Mouse (Mus musculus): ENCODE measurements around the gene Znhit3.

The Znhit3 gene

DNA sequence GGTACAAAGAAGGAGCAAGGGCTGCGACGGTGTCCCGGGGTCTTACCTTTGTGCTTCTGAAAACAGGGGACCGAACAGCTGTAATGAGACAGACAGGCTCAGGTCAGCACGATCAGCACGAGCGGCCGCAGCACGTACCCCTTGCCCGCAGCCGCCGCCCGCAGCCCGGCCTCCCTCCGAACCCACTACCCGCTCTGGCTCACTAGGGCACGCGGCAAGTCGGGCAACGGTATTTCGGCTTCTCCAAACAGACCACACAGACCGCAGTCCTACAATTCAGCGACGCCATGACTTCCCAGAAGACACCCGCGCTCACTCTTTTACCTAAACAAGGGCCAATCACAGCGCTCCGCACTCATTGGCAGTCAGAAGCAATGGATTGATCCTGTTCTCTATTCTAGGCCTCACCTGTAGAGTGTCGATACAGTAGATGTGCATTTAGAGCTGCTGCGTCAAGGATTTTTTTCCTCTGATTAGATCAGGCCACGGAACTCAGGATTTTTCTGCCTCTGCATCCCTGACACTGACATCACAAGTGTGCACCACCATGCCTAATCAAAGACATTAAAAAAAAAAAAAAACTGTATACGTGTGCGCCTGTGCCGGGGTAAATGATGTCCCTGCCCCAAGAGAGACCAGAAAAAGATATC, at the start of gene Znhit3:
TSS of gene Znhit3 (minus strand) at position 314 of the 650 bp plus-strand sequence.
- peak; percentile 96 for DNase-seq (ENCODE audit: low spot score)

DNA sequence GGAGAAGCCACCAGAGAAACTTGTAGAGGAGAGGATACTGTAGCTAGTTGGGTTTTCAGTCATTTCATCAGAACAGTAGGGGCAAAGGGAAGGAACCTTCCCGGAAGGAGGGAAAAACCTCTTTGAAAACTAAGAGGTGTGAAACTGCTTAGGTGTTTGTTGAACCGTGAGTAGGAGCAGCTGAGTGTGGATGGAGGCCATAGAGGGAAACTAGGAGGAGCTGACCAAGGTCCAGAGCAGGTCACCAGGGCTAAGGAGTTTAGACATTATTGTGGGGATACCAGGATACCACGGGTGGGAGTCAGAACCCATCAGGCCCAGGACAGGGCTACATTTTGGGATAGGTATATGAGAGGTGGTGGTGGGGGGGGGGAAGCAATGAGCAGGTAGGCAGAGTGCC, 47.4 kb upstream of the Znhit3 start:
- no peak for DNase-seq (ENCODE audit: low spot score)

DNA sequence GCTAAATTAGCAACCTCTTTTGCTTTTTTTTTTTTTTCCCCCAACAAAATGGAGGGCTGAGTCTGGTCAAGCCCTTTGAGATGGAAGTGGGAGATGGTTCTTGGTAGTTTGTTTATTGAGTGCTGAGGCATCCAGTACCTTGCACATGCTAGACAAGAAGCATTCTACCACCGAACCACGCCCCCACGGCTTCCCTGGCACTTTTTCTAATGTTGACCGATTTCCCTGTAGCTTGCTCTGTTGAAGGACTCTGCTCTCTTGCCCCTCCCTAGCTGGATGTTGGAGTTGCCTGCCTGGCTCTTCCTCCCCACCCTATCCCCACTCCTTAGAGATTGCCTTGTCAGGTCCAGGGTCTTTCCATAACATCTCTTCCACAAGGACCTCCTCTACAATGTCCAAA, 46.4 kb upstream of the Znhit3 start:
- DNase-seq (ENCODE audit: low spot score), result no peak

- no peak for DNase-seq (ENCODE audit: low spot score)
These were observed 45.4 kb upstream of the Znhit3 start for GRCm38 (mm10) chr11:84961571-84961970.

- no peak for DNase-seq (ENCODE audit: low spot score)
These were observed 44.6 kb upstream of the Znhit3 start for GRCm38 (mm10) chr11:84960780-84961179.

DNA sequence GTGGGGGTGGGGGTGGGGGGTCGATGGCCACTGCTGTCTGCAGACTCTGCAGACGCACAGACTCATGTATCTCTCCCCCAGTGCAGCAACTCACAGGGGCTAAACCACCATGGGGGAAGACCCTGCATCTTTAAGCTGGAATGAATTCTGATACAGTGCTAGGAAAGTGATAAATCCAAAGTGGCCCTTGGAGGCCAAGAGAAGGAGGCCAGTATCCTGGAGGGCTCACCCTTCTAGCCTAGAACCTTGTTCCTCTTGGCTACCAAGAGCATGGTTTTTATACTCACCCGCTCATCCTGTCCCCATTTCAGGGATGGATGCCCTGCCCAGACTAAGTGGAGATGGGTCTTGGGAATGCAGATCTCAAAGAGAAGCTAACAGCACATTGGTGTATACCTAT, 44.1 kb upstream of the Znhit3 start:
- DNase-seq (ENCODE audit: low spot score), result no peak

DNA sequence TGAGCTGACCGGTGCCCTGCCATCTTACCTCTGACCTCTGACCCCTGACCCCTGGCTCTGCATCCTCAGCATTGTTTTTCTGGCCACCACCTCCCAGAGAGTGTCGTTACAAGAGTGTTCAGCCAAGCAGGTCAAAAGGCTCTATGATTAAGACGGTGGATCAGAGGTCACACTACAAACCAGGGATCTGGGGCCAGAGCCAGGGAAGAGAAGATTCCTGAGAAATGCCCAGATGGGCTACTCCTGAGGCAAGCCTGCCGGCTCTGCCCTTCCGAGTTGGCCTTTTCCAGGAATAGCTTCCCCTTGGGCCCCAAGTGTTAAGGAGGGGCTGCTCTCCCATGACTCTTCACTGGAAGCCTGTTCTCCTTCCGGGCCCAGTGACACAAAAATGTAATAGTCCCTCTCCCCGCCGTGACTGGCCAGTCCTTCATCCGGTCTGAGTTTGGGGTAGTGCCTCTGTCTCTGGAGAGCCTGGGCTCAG, 43.6 kb upstream of the Znhit3 start:
- peak; percentile 55 for DNase-seq (ENCODE audit: low spot score)

DNA sequence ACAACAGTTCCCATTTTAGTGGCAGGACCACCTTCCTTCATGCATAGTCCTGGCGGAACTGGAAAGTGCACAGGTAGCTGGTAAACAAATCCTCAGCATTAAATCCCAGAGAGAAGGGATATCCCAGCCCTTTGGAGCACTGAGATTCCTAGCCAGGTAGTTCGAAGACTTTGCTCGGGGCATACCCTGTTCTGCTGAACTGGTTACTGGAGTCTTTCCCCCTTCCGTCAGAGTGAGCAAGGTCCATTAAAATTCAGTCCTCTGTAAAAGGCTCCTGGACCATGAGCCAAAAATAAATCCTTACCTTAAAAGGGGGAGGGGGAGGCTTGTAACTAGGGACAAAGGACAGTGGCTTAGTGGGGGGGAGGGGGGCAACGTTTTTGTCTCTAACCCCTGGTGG, 43.0 kb upstream of the Znhit3 start:
- peak; percentile 15 for DNase-seq (ENCODE audit: low spot score)

- DNase-seq (ENCODE audit: low spot score), result peak; percentile 15
These were observed 42.1 kb upstream of the Znhit3 start for GRCm38 (mm10) chr11:84958271-84958630.

DNA sequence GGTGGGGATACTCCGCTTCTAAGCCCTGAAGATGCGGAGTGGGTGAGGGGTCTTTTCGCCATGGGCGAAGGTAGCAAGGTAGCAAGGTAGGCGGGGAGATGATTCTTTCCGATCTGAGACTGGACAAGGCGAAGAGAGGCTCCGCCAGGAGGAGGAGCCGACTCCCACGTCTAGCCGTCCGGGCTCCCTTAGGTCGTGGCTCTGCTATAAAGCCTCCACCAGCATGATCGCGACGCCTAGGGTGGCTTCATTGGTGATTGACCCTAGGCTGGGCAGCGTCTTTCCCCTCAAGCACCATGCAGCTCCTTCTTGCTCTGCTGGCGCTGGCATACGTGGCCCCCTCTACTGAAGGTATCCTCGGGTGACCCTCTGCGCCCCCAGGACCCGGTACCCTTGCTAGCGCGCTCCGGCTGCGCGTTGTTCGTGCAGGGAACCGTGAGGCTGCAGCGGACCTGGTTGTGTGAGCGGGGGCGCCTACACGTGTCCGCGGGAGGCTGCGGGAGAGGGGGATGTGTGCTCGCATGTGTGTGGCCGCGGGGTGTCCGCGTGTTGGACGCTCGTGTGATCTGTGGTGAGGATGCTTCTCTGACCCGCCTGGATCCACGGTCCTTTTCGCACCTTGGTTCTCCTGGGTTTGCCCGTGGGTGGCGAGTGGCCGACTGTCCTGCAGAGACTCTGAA, 41.6 kb upstream of the Znhit3 start, which contains the start of gene Car4:
TSS of gene Car4 (plus strand) at position 196 of the 680 bp plus-strand sequence.
- peak; percentile 43 for DNase-seq (ENCODE audit: low spot score)

DNA sequence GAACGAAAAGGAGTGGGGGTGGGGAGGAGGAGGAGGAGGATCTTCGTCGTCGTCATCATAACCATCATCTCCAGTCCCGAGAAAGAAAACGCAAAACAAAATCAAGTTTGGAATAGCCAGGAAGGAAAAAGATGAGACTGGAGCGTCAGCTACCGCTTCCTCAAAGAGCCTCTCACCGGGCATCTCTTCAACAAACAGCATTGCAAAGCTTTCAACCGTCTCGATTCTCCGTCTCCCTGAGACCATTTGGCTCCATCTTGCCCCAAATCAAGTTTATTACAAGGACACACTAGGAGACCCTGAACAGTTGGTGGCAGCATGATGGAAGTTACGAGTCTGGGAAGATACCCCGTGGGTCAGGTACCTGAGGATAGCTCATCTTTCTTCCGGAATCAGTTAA, 41.0 kb upstream of the Znhit3 start:
- DNase-seq (ENCODE audit: low spot score), result peak; percentile 18

GRCm38 (mm10) chr11:84956400-84956799, 40.2 kb upstream of the Znhit3 start:
- DNase-seq (ENCODE audit: low spot score), result no peak

DNA sequence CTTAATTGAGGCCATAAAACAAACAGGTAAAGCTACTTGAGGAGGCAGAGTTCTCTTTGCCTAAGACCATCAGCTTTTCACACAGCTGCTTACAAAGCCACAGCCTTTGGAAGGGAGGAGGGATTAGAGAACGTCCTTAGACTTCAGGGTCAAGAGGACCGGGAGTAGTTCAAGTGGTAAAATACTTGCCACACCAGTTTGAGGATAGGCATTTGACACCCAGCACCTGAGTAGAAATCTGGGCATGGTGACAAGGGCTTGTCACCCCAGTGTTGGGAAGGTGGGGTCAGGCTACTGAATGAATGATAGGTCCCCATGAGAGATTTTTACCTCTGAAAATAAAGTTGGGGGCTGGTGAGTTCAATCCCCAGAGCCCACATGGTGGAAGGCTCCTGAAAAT, 36.4 kb upstream of the Znhit3 start:
- DNase-seq (ENCODE audit: low spot score), result no peak

DNA sequence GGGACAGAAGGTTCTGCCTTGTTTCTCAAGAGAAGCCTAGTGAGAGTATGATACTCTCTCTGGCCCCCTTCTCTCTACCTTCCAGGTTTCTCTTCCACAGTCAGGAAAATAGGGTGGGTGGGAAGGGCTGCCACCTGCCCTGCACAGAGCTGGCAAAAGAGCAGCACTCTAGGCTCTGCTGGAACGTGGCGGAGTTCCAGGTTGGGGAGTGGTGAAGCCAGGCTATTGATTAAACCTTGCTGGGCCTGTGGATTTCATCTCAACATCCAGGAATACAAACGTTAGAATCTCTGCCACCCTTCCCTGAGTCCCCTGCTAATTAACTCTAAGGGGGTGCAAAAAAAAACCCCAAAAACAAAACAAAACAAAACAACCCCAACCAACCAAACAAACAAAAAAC, 32.4 kb upstream of the Znhit3 start:
- no peak for DNase-seq (ENCODE audit: low spot score)

- DNase-seq (ENCODE audit: low spot score), result no peak
These were observed 31.9 kb upstream of the Znhit3 start for GRCm38 (mm10) chr11:84948114-84948513.

DNA sequence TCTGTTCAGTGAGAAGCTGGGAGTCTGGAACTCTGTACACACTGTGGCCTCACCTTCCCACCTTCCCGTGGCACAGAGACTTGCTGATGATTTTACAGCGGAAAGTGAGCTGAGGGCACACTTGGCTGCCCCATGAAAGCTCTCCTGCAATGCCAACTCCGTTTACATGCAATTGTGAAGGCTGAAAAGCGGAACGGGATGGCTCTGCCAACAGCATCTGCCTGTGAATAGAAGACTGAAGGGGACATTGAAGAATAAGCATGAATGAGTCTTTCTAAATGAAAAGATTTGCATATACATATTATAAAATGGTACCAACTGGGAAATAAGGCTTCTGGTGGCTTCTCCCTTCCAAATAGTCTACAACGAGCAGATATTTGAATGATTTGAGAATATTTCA, 31.0 kb upstream of the Znhit3 start:
- no peak for DNase-seq (ENCODE audit: low spot score)

DNA sequence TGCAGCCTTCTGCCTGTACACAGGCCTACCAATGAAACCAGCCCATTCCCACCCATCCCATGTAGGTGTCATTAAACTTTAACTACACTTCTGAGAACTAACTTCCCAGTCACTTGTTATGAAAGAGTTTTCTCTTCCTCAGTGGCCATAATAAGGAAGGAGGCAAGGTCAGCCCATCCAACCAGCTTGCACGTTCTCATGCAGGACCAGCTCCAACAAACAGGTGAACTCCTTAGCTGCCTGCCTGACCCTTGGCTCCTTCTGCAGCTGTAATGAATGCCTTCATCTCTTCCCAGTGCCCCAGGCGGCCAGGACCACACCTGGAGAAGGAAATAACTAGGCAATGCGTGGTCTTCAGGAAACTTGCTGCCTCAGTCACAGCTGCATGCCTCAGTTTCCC, 29.7 kb upstream of the Znhit3 start:
- no peak for DNase-seq (ENCODE audit: low spot score)

GRCm38 (mm10) chr11:84944639-84945435, 28.7 kb upstream of the Znhit3 start:
- DNase-seq (ENCODE audit: low spot score), result peak; percentile 67

DNA sequence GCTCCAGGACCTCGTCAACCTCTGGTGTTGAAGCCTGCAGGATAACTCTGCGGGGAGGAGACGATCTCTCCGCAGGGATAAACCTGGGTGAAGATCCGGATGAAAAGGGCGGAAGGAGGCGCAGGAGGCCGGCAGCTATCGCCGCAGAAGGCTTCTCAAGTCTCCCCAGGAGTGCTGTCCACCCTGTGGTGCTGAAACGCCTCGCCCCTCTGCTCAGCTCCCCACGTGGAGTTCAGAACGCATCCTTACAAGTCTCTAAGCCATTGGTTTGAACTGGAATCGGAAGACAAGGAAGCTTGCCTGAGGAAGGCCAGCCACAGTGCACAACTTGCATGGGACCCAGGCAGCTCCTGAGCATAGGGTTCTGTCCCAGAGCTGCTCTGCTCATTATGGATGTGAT, 27.8 kb upstream of the Znhit3 start:
- DNase-seq (ENCODE audit: low spot score), result peak; percentile 90

DNA sequence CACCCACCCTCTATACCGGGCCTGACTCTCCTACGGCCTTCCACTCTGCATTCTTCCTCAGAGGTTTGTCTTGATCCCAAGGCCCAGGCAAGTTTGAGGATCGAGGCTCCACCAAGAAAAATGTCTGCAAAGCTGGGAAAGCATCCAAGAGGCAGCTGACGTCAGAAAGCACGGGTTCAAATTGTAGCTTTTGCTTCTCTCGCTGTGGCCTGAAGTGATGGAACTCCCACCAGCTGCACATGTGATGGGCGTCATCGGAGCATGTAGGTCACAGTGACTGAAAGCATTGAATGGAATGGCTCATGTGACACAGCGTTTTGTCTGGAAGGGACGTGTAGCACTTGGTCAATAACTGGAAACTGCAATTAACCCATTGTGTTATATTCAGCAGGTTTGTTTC, 24.0 kb upstream of the Znhit3 start:
- DNase-seq (ENCODE audit: low spot score), result no peak

- DNase-seq (ENCODE audit: low spot score), result no peak
These were observed 23.4 kb upstream of the Znhit3 start for GRCm38 (mm10) chr11:84939508-84940053.

GRCm38 (mm10) chr11:84932261-84932660, 16.1 kb upstream of the Znhit3 start:
- DNase-seq (ENCODE audit: low spot score), result peak; percentile 37

DNA sequence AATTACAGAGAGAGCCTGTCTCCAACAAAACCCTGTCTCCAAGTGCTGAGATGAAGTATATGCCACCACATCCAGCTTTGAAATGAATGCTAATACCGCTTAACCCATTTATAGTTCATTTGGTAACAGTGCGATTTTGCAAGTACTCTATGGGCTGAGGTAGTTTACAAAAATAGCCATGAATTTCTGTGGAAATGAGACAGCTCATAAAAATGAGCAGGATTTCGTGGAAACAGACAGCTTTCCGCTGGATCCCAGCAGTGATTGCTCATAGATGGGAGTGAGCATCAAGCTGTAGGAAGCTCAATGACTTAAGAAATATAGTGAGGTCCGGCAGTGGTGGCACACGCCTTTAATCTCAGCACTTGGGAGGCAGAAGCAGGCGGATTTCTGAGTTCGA, 4.8 kb upstream of the Znhit3 start:
- no peak for DNase-seq (ENCODE audit: low spot score)

Data from embryo, embryonic 10.5 days (tissue).